Mouse (Mus musculus) cerebellum, adult (tissue): ENCODE measurements around the gene Kcng4.

Experiments used
- ATAC-seq: cut with Nextera tagmentation; 2 replicates; pipeline ENCODE4 v1.9.2; 2017; ENCODE audit warnings: mild to moderate bottlenecking, moderate library complexity, mixed read lengths; ENCODE audit not compliant: insufficient number of reproducible peaks, low FRiP score, low TSS enrichment

Gene Kcng4

GRCm38 (mm10) chr8:119635378-119635777 lies at the start of gene Kcng4:
Gene Kcng4, minus strand, starts transcription at chr8:119635680.
- no peak for ATAC-seq

- ATAC-seq: no peak
Measured at GRCm38 (mm10) chr8:119679184-119679583, 43.7 kb upstream of the Kcng4 start.

- ATAC-seq: no peak
Measured at GRCm38 (mm10) chr8:119678138-119678843, 42.8 kb upstream of the Kcng4 start.

- peak; percentile 65 for ATAC-seq
Measured at GRCm38 (mm10) chr8:119676389-119676788, 40.9 kb upstream of the Kcng4 start.

DNA sequence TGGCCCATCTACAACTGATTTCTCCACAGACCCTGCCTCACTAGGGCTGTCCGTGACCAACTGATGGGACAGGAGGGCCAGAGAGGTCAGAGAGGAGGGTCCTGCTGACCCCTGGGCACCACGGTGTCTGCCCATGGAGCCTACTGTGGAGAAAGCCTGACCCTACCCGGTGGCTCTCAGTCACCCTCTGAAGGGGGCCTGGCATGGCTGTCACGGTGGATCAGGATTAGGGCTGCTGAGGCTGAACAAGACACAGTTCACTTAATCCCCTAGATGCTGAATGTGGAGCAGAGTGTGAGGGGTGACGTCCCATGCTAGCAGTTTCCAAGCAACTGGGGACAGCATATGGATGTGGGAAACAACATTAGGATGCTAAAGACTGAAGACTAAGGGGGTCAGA lies 40.0 kb upstream of the Kcng4 start:
- no peak for ATAC-seq

DNA sequence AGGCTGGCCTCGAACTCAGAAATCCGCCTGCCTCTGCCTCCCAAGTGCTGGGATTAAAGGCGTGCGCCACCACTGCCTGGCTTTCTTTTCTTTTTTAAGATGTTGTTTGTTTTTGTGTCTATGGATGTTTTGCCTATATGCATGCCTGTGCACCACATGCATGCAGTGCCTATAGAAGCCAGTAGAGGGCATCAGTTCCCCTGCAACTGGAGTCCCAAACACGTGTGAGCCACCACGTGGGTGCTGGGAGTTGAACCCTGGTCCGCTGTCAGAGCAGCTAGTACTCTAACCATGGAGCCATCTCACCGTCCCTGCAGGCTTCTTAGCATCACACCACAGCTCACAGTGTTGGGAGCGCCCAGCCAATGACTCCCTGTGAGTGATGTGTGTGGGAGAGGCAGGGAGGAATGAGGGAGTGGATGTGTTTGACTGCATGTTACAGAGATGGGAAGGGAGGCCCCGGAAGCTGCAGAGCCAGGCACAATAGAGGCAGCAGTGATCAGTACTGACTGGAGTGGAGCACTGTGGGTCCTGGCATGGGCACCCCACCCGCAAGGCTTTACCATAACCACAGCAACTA lies 38.6 kb upstream of the Kcng4 start:
- no peak for ATAC-seq

DNA sequence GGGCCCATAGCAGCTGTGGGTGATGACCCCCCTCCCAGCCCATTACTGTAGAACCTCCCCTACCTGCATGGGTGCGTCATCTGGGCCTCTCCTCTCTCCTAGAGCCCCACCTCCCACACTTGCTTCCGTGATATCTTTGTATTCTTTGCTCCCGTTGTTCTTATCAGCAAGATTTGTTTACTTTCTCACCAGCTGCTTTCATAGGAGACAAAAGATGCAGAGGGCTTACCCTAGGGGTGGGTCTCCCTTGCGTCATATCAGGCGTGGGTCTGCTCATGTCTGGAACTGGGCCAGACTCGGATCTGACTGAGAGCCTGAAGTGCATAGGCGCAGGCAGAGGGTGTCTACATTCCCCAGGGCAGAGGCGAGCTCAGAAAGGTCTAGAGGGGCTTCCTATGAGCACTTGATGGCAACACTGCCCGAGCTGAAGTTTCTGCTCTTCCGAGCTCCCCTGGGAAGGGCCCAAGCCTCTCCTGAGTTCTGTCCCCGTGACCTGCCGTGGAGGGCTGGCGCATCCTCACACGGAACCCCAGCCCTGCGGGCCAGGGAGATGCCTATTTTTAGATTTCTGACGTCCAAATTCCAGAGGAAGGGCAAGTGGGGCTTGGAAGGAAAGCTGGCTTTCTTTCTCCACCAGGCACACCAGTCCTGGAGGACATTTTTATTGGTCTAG lies 35.1 kb upstream of the Kcng4 start:
- no peak for ATAC-seq

GRCm38 (mm10) chr8:119669284-119669683 lies 33.8 kb upstream of the Kcng4 start:
- no peak for ATAC-seq

DNA sequence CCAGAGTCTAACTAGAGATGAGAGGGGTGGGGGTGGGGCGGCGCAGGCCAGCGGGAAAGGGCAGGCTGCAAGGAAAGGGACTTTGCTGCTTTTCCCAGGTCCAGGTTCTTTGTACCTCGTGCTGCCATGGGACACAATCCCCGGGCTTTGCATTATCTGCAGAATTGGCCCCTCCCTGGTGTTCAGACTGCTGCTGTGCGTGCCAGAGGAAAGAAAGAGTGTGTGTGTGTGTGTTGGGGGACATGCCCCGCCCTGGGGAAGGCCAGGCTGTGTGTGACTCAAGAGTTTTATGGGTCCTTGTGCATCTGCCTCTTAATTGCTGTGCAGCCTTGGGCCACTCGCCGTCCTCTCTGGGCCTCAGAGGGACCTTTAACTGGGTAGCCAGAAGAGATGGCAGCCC lies 33.0 kb upstream of the Kcng4 start:
- no peak for ATAC-seq

DNA sequence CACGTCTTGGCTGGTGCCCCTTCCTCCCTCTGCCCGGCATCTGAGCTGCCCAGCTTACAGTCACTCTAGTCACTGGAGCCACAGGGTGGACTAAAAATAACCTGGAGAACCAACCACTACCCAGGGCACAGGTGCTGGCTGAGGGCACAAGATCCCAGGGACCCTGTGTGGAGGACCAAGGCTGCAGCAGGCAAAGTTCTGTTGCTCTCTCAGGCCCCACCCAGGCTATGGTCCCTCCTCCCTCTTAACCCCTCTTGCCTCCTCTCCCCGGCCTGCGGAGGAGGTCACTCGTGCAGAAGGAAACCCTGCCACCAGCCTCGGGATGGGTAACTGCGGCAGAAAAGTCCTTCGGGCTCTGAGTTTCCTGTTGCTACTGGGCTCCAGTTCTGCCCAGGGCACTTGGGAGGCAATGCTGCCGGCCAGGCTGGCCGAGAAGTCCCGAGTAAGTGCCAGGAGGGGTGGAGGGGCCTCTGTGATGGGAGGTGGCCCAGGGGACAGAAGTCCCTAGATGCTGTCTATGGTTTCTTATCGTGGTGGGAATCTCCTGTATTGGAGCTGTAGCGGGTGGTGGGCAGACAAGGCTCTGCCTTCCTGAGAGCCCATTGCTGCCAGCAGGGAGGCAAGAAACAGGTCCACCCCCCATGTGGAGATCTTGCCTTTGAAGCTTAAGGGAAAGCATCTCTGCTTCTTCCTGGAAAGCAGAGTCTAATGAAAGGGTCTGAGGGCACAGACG lies 30.9 kb upstream of the Kcng4 start, which contains the start of gene Wfdc1:
TSS of gene Wfdc1 (plus strand) at position 147 of the 733 bp plus-strand sequence.
- ATAC-seq: no peak

DNA sequence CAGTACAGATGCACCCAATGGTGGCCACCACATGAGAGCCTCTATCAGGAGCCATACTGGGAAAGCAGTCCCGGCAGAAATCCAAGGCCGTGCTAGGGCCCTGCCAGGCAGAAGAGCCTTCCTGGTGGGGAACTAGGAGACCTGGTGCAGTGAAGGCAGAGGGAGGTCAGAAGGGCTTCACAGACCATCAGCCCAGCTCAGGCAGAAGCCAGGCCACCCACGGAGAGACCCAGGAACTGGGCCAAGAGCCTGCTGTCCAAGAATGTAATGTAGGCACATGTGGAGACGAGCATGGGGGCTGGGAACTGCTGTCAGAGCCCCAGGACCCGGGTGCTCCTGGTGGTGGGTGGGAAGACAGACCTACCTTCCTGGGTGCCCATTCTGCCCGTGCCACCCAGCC lies 29.8 kb upstream of the Kcng4 start:
- ATAC-seq: no peak

DNA sequence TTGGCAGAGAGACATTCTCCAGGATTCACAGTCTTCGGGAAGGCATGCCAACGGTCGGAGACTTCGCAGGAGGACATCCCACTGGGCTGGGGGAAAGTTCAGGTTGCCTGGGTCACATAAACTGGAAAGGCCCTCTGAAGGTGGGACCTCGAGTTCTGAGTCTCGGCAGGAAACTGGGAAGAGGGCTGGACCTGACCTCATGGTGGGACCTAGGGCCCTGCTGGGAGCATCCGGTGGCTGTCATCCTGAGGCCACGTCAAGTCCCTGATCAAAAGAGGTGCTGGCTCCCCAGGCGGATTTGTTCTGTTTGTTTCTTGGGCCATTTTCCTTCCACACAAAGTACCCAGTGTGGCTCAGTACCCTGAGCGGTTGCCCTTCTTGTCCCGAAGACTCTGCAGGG lies 28.0 kb upstream of the Kcng4 start:
- ATAC-seq: no peak

DNA sequence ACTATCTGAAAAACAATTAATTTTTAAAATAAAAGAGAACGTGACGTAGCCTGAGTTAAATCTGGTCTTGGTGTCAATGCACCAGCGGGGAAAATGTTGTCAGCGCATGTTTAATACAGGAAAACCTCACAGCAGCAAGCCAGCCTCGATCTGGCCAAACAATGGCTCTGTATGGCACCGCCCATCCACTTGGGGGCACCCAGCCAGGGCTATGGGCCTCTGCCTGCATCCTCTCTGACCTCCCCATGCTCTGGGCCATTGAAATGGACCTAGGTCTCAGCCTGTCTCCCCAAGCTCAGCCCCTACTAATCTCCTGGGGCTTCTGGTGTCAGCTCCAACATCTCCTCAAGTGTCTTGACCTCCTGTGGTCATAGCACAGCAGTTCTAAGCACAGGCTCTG lies 26.4 kb upstream of the Kcng4 start:
- ATAC-seq: no peak

- peak; percentile 32; the same call in 1 of the 2 replicates for ATAC-seq
Measured at GRCm38 (mm10) chr8:119661081-119661480, 25.6 kb upstream of the Kcng4 start.

DNA sequence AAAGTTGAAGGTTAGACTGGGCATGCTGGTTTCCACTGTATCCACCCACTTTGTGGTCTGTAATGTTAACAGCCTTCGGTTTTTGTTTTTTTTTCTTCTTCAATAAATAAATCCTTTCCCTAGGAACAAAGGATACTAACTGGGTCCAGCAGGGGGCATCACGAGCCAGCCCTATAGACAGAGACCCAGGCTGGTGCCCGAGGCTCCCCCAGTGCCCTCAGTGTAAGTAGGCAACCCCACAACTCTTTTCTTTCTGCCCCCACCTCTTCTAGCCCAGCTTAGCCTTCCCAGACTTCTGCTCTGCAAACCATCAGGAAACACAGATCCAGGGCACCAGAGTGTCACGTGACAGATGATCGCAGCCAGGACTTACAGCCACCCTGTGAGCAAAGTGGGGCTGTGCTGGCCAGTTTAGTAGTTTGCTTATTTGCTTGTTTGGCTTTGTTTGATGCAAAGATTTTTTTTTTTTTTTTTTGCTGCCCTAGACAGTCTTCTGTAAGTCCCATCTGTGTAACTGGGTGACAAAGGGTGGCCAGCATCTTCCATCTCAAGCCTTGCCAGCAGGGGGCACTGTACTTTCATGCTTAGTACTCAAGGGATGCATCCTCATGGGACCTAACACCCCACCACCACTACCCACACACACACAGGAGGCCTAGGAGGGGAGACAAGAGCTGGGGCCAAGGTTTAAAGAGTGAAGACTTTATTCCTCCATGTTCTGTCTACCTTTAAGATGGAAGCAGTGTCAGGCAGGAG lies 21.4 kb upstream of the Kcng4 start:
- ATAC-seq: no peak

DNA sequence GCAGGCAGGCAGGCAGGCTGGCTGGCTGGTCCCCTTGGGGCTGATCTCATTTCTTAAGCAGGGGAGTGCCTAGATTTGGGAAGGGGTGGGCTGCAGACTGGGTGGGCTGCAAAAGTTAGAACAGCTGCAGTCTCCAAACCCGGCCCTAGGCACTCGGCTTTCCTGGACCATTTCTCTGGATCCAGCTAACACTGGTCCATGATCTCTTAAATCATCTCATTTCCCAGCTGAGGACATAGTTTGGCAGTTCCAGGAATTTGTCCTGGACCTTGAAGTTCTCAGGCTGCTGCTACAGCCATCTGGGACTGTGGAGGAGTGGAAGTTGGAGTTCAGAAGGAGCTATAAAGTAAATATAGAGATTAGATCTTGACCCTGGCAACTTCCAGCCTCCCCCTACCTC lies 15.8 kb upstream of the Kcng4 start:
- ATAC-seq: no peak

DNA sequence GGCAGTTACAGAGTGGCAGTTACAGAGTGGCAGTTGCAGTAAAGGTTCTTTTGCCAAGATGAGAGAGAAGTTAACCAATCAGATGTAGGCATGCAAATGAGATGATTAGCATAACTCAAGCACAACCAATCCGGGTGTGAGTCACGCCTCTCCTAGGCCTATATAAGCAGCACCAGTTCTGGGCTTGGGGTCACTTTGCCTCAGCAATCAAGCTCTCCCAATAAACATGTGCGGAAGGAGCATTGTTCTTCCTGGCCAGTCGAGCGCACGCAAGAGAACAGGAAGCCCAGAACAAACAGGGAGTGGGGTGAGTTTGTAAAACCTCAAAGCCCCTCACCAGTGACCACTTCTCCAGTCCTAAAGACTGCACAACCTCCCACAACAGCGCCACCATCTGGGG lies 11.4 kb upstream of the Kcng4 start:
- ATAC-seq: no peak

DNA sequence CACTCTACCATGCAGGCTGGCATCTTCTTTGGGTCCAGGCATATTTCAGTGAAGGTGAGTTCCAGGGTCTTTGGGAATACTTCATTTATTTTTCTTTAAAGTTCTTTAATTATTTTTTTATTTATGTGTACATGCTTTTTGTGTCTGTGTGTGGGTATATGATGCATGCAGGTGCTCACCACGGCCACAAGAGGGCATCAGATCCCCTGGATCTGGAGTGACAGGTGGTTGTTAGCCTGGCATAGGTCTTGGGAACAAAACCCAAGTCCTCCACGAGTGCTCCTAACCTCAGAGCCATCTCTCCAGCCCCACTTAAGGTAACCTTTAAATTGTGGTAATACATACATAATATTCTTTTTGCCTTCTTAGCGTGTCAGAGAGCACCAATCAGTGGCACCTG lies 10.7 kb upstream of the Kcng4 start:
- ATAC-seq: no peak

- ATAC-seq: no peak
Measured at GRCm38 (mm10) chr8:119644981-119645597, 9.6 kb upstream of the Kcng4 start.

GRCm38 (mm10) chr8:119644429-119644960 lies 9.0 kb upstream of the Kcng4 start:
- ATAC-seq: no peak
